ENCODE assay signal across 35 mouse cellular contexts in the genomic region with DNA sequence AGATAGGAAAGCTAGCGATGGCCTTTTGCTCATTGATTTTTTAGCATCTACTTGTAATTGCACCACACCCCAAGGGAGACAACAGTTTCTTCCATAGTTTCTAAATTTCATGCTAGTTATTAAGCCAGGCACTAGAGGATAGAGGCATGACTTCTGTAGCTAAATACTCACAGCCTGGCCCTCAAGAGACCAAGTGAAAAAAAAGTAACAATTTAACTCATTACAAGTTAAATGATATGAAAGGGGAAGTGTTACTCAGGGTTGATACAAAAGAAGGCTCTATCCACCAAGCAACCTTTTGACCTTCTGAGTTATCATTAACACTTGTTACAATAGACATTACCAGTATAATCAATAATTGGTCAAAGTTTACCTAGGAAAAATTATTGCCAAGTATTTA.
"Had no signal": no experiment of that assay in that cellular context is flagged by ENCODE, and none has a peak within 500 bp of the region (broad histone marks: within the 10 kb centered on the region; RNA-seq: fewer than 3 reads in every experiment).

No protein-coding gene starts in this region.

- H3K27ac ChIP-seq: heart, embryonic 10.5 days; heart, embryonic 13.5 days; heart, embryonic 15.5 days; hindbrain, embryonic 10.5 days; hindbrain, embryonic 12.5 days; hindbrain, embryonic 13.5 days; hindbrain, embryonic 14.5 days; hindbrain, embryonic 15.5 days; hindbrain, postnatal 0 days; intestine, embryonic 15.5 days; kidney, embryonic 15.5 days; kidney, postnatal 0 days; layer of hippocampus, adult 2 months had no signal

- H3K27me3 ChIP-seq: intestine, embryonic 15.5 days had no signal

- H3K4me3 ChIP-seq: heart, embryonic 10.5 days; heart, embryonic 12.5 days; heart, embryonic 13.5 days; heart, embryonic 15.5 days; hindbrain, embryonic 10.5 days; hindbrain, embryonic 12.5 days; hindbrain, embryonic 13.5 days; hindbrain, embryonic 15.5 days; intestine, embryonic 15.5 days; kidney, embryonic 15.5 days; layer of hippocampus, adult 2 months had no signal

- H3K9ac ChIP-seq: heart, embryonic 12.5 days; heart, embryonic 13.5 days; heart, embryonic 15.5 days; hindbrain, embryonic 12.5 days; hindbrain, embryonic 13.5 days; hindbrain, embryonic 14.5 days; hindbrain, embryonic 15.5 days; intestine, embryonic 15.5 days; kidney, embryonic 15.5 days had no signal

- DNase-seq: heart, postnatal 10 days; heart, postnatal 14 days; heart, postnatal 36 days; heart, postnatal 4 days; kidney, adult 11 months; kidney, adult 18-20 months; kidney, adult 2 months; kidney, adult 8-10 months; kidney, adult 9 months; kidney, postnatal 10 days; kidney, postnatal 14 days; kidney, postnatal 25 days; kidney, postnatal 36 days; kidney, postnatal 4 days; layer of hippocampus, adult 9-11 months; layer of hippocampus, postnatal 36 days had no signal

- ATAC-seq: hindbrain, embryonic 16.5 days; hindbrain, postnatal 0 days; inflammation-experienced regulatory T-cells, adult 6 months; intestine, embryonic 15.5 days; intestine, embryonic 16.5 days; intestine, postnatal 0 days had no signal

- H3K36me3 ChIP-seq: heart, embryonic 10.5 days; heart, embryonic 12.5 days; heart, embryonic 13.5 days; heart, embryonic 15.5 days; hindbrain, embryonic 10.5 days; hindbrain, embryonic 12.5 days; hindbrain, embryonic 13.5 days; hindbrain, embryonic 15.5 days; intestine, embryonic 15.5 days; kidney, embryonic 15.5 days had no signal

- H3K4me2 ChIP-seq: heart, embryonic 11.5 days; heart, embryonic 12.5 days; heart, embryonic 13.5 days; heart, embryonic 15.5 days; hindbrain, embryonic 12.5 days; hindbrain, embryonic 13.5 days; hindbrain, embryonic 14.5 days; hindbrain, embryonic 15.5 days; intestine, embryonic 15.5 days; kidney, embryonic 15.5 days had no signal

- H3K9me3 ChIP-seq: heart, embryonic 10.5 days; heart, embryonic 12.5 days; heart, embryonic 13.5 days; heart, embryonic 15.5 days; hindbrain, embryonic 10.5 days; hindbrain, embryonic 12.5 days; hindbrain, embryonic 13.5 days; hindbrain, embryonic 15.5 days; intestine, embryonic 15.5 days; kidney, embryonic 15.5 days had no signal
